Mouse (Mus musculus): Measurements from ENCODE around the gene Tmem211. TPM values are rescaled to one million over a fixed set of nuclear protein-coding genes. Genes with fewer than 3 reads are reported as not detected.

The Tmem211 gene
- not detected for total RNA-seq (2021)

DNA sequence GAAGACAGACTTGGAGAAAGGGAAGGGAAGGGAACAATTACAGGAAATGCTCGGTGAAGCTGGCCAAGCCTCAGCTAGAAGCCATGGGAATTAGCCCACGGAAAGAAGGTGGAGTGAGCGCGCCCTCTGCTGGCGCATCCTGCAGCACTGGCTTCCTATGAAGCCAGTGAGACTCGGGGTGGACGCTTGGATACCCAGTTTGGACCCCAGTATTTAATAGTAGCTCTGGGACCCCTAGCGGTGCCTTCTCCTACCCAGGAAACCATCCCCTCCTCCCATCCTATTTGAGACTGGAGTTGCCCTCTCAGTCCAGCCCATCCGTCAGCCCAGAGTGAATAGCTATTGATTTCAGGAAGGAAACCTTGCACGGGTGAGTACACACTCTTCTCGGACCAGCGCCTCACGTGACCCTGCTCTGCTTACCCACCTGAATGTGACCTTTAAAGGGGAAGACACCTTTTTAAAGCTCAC lies at the start of gene Tmem211:
Gene Tmem211 (plus strand): TSS at position 278 of the 471 bp plus-strand sequence.
- DNase-seq, result peak; percentile 87 to 93

DNA sequence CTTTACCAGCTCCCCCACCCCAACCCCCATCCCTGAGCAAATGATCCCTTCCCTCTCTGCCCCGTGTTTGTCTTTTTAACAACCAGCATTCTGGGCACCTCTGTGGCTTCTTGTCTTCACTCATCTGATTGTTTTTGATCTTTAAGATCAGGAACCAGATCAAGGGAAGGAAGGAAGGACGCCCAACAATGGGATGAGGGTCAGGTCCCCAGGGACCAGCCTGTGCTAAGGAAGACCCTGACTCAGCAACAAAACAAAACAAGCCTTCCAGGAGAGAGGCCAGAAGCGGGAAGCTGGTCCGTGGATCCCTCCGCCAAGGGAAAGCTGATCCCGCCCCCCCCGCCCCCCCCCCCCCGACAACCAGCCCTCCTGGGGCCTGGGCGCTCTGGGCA lies 47.3 kb upstream of the Tmem211 start:
- intact Hi-C loops (cut with DNase I), result loop anchor here (5.0 kb wide), 1 partner anchor 133 kb away; the partner anchor contains the start of gene Sgsm1
- no peak for DNase-seq

More for the DNA sequence above, at the start of gene Tmem211:
- intact Hi-C loops (cut with DNase I), result loop anchor here (1.0 kb wide), 3 partner anchors 46 to 127 kb away; no protein-coding TSS in a partner anchor

GRCm38 (mm10) chr5:113179843-113180682 lies 46.6 kb upstream of the Tmem211 start:
- peak; percentile 93 to 96 for DNase-seq
- intact Hi-C loops (cut with DNase I), result loop anchor here (1.0 to 5.0 kb wide), 3 partner anchors 41 to 132 kb away; partner anchors contain the start of genes 2900026A02Rik, Sgsm1 and Tmem211

- DNase-seq, result no peak
- intact Hi-C loops (cut with DNase I), result loop anchor here (1.0 kb wide), 2 partner anchors 41 to 46 kb away; partner anchors contain the start of genes 2900026A02Rik and Tmem211
Measured at GRCm38 (mm10) chr5:113180755-113181154, 46.0 kb upstream of the Tmem211 start.

DNA sequence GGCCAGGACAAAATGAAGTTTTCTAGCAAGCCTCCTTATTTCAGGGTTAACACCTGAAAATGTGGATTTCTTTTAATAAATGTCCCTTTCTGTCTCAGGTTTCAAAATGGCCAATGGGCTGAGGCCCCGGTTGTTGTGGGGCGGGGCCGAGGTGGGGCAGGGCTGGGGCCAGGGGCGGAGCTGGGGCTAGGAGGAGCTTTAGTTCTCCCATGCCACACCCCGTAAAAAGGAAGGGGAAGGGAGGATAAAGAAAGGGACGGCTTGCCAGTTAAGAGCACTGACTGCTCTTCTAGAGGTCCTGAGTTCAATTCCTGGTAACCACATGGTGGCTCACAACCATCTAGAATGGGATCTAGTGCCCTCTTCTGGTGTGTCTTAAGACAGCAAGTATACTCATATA lies 45.3 kb upstream of the Tmem211 start:
- DNase-seq, result no peak
- intact Hi-C loops (cut with DNase I), result no loop called here

DNA sequence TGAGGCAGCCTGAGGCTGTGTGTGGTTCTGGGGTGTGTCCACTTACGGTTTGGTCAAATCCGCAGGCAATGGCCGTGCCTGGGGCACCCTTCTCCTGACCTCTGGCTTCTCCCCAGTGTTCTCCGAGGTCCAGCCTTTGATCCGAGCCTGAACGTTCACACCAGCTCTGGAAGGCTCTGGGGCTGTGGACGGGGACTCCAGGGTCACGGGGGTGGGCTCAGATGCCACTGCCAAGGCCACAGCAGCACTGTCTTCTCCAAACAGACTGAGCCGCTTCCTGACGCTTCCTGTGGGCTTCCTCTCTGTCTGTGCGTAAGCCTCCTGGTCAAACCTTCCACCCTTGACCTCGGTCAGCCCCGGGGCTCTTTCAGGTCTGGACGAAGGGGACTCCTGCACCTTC lies 36.2 kb upstream of the Tmem211 start:
- intact Hi-C loops (cut with DNase I), result no loop called here
- no peak for DNase-seq

GRCm38 (mm10) chr5:113191901-113192300 lies 34.8 kb upstream of the Tmem211 start:
- no peak for DNase-seq
- intact Hi-C loops (cut with DNase I), result no loop called here

- no peak for DNase-seq
- intact Hi-C loops (cut with DNase I), result no loop called here
Measured at GRCm38 (mm10) chr5:113193762-113194161, 32.9 kb upstream of the Tmem211 start.

GRCm38 (mm10) chr5:113195451-113195850 lies 31.3 kb upstream of the Tmem211 start:
- no peak for DNase-seq
- intact Hi-C loops (cut with DNase I), result no loop called here

GRCm38 (mm10) chr5:113195907-113196306 lies 30.8 kb upstream of the Tmem211 start:
- intact Hi-C loops (cut with DNase I), result loop anchor here (2.0 kb wide), 1 partner anchor 15 kb away; no protein-coding TSS in a partner anchor
- no peak for DNase-seq

GRCm38 (mm10) chr5:113196916-113197794 lies 29.6 kb upstream of the Tmem211 start:
- intact Hi-C loops (cut with DNase I), result loop anchor here (2.0 kb wide), 1 partner anchor 14 kb away; no protein-coding TSS in a partner anchor

GRCm38 (mm10) chr5:113199126-113199771 lies 27.5 kb upstream of the Tmem211 start:
- DNase-seq, result peak in 1 of 2 experiments; percentile 62
- intact Hi-C loops (cut with DNase I), result loop anchor here (2.0 kb wide), 1 partner anchor 22 kb away; the partner anchor contains the start of gene 2900026A02Rik

More at GRCm38 (mm10) chr5:113196916-113197794, 29.6 kb upstream of the Tmem211 start:
- peak in 1 of 2 experiments; percentile 54 for DNase-seq

GRCm38 (mm10) chr5:113199772-113200134 lies 27.0 kb upstream of the Tmem211 start:
- DNase-seq, result no peak
- intact Hi-C loops (cut with DNase I), result loop anchor here (2.0 kb wide), 1 partner anchor 21 kb away; the partner anchor contains the start of gene 2900026A02Rik

GRCm38 (mm10) chr5:113204193-113204592 lies 22.5 kb upstream of the Tmem211 start:
- intact Hi-C loops (cut with DNase I), result no loop called here
- no peak for DNase-seq

DNA sequence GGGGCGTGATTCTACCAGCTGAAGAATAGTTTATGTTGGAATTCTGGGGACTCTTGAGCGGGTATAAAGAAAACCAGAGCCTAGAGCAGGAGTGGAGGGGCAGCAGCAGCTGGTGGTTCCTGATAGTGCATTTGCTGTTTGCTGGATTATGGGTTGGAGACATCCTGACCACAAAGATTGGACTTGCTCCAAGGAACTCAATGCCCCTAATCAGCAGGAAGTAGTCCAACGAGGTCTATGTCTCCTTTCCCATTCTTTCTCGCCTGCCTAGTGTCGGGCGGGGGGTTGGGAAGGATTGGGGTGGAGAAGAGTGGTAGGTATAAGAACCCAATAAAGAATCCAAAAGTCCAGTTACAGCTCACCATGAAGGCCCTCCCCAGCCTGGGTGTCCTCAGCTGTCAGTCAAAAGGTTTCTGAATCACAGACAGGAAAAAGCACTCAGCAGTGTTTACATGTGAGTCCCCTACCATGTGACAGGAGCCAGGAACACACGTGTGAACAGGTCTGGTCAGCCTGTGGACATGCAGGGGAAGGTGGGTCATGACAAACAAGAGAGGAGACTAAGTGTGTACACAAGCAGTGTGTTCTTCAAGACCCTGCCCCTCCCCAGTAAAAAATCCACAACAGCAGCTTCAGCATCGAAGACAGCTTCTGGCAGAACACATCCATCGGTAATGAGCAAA lies 19.9 kb upstream of the Tmem211 start:
- DNase-seq, result no peak
- intact Hi-C loops (cut with DNase I), result no loop called here

DNA sequence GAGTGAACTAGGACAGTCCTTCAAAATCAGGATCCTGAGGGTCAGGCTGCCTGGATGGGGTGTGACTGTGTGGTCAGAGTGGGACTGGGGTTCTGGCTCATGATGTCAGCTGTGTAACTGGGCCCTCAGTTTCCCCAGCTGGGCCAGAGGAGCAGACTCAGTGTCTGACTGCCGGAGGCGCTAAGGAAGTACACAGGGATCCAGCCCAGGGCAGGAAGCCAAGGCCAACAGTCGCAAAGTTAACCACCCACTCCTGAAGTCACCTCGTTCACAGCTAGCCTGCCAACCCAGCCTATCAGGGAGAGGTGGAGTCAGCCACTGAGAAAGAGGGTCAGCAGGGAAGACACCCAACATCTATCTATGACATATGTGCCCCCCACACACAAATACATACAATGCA lies 18.7 kb upstream of the Tmem211 start:
- intact Hi-C loops (cut with DNase I), result loop anchor here (1.0 kb wide), 1 partner anchor 13 kb away; the partner anchor contains the start of gene 2900026A02Rik
- DNase-seq, result peak; percentile 67 to 77

DNA sequence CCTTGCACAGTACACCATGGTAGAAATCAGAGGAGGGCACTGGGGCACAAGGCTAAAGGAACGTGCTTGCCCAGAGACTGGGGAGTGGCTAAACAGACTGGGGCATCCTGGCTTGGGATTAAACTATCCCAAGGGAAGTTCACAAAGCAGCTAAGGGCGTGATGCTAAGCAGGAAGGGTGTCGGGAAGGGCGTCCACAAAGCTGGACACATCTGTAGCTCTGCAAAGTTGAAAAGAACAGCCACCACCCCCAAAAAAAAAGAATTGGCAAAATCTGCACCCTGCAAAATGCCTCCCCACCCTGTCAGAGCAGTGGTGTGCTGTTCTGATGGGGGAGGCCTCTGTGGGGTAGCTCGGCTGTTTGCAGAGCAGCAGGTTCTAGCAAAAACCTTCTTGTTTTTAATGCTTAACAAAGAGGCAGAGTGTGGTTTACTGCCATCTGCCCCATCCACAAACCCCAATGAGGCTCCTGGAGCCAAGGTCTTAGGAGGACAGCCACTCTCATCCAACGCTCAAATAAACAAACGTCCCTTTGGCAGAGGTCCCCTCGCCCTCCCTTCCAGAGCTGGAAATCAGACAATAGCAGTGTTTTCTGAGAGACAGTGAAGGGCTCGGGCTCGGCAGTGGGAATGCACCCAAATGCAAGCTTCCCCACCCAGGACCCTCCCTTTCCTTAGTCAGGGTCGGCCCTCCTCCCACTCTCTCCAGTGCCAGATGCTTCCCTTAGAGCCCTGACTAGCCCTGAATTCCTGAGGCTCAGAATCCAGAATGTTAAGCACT lies 17.9 kb upstream of the Tmem211 start:
- DNase-seq, result peak; percentile 88 to 89
- intact Hi-C loops (cut with DNase I), result loop anchor here (1.0 kb wide), 1 partner anchor 12 kb away; the partner anchor contains the start of gene 2900026A02Rik

DNA sequence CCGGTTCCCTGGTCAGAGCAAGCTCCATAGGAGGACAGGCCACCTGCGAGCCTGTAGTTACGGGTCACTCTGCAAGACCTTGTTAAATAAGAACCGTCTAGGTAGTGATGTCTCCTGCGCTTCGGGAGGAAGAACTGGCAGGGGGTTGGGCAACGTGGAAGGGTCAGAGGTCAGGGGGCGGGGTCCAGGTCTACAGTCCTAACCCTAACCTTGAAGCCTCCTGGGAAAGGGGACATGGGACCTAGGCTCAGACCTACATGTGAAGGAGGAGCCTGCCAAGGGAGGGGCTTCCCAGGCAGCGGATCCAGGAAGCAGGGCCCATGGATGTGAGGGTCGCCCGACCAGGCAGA lies 17.3 kb upstream of the Tmem211 start:
- intact Hi-C loops (cut with DNase I), result no loop called here
- DNase-seq, result no peak

- peak; percentile 50 to 54 for DNase-seq
- intact Hi-C loops (cut with DNase I), result loop anchor here (2.0 kb wide), 1 partner anchor 13 kb away; no protein-coding TSS in a partner anchor
Measured at GRCm38 (mm10) chr5:113209898-113210297, 16.8 kb upstream of the Tmem211 start.
